Mouse (Mus musculus) G1E (cell line): ENCODE results near the gene Mark2.

Experiments
- CTCF ChIP-seq: IDR thresholded peaks from 2 replicates; pipeline ENCODE4 v1.5.1; 2012; ENCODE audit warnings: low read depth, low read length, inconsistent platforms, mixed read lengths
- GATA1 ChIP-seq: IDR thresholded peaks from 2 replicates; pipeline ENCODE4 v1.6.1; 2012; ENCODE audit warnings: borderline replicate concordance, low read length, inconsistent platforms, mixed read lengths

DNA sequence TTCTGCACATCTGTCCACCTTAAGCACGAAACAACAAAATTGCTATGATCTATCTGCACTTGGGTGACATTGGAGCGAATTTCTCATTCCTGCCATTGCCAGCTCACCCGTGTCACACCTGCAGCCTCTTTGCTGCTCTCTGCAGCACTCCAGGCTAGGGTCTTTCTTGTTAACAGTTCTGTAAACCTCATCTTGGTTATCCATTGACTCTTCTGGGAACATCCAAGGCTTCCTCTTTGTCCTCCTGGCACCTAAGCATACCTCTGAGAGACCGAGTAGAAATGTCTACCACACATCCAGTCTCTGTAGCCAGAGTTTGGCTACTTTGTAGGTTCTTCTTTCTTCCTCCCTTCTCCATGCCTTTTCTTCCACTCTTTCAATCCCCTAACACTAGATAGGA lies 45.7 kb downstream of the Mark2 start:
- TF ChIP-seq GATA1: no peak
- TF ChIP-seq CTCF: no peak
